Mouse (Mus musculus): Measurements from ENCODE around the gene Gcc2. TPM values are rescaled to one million over a fixed set of nuclear protein-coding genes. Genes with fewer than 3 reads are reported as not detected.
"Not testable (repeated sequence)": the region's sequence is repeated elsewhere in the genome, so short reads cannot be mapped to it uniquely, and the experiment has no call there.

The Gcc2 gene
- polyA plus RNA-seq, 1 experiment from 2014 or later = 75.5 TPM

GRCm38 (mm10) chr10:58221571-58221970 is 33.7 kb upstream of the Gcc2 start:
- H3K27ac ChIP-seq; H3K4me2 ChIP-seq; H3K9me3 ChIP-seq; H3K4me3 ChIP-seq (replicated peaks); H3K4me1 ChIP-seq; H3K9ac ChIP-seq; H3K27me3 ChIP-seq (replicated peaks); H3K36me3 ChIP-seq; ATAC-seq (ENCODE audit: insufficient read depth, low FRiP score, low read depth): not testable (repeated sequence)
- 86% methylated on average over 2 of the region's 2 CpGs for WGBS

GRCm38 (mm10) chr10:58223161-58223560 is 32.1 kb upstream of the Gcc2 start:
- H3K27me3 ChIP-seq (replicated peaks); H3K4me1 ChIP-seq; H3K9ac ChIP-seq; ATAC-seq (ENCODE audit: insufficient read depth, low FRiP score, low read depth); H3K27ac ChIP-seq; H3K4me2 ChIP-seq; H3K9me3 ChIP-seq; H3K36me3 ChIP-seq; H3K4me3 ChIP-seq (replicated peaks): not testable (repeated sequence)
- 75% methylated on average over 4 of the region's 6 CpGs for WGBS

- H3K27ac ChIP-seq; ATAC-seq (ENCODE audit: insufficient read depth, low FRiP score, low read depth); H3K9me3 ChIP-seq; H3K4me3 ChIP-seq (replicated peaks); H3K4me1 ChIP-seq; H3K36me3 ChIP-seq; H3K4me2 ChIP-seq; H3K27me3 ChIP-seq (replicated peaks); H3K9ac ChIP-seq: not testable (repeated sequence)
- WGBS = 82% methylated on average over 31 of the region's 31 CpGs
These were observed 31.1 kb upstream of the Gcc2 start for GRCm38 (mm10) chr10:58223972-58224805.

GRCm38 (mm10) chr10:58224827-58225785 is 30.2 kb upstream of the Gcc2 start, which contains the start of gene AW822073:
Gene AW822073 (minus strand): TSS chr10:58224930.
- not testable (repeated sequence) for H3K27me3 ChIP-seq (replicated peaks); H3K9me3 ChIP-seq; H3K4me2 ChIP-seq; ATAC-seq (ENCODE audit: insufficient read depth, low FRiP score, low read depth); H3K9ac ChIP-seq; H3K27ac ChIP-seq; H3K4me3 ChIP-seq (replicated peaks); H3K36me3 ChIP-seq; H3K4me1 ChIP-seq
- 83% methylated on average over 18 of the region's 18 CpGs for WGBS

- H3K27me3 ChIP-seq (replicated peaks); H3K4me2 ChIP-seq; H3K27ac ChIP-seq; H3K9me3 ChIP-seq; ATAC-seq (ENCODE audit: insufficient read depth, low FRiP score, low read depth); H3K9ac ChIP-seq; H3K4me3 ChIP-seq (replicated peaks); H3K36me3 ChIP-seq; H3K4me1 ChIP-seq: not testable (repeated sequence)
- 72% methylated on average over 4 of the region's 4 CpGs for WGBS
These were observed 28.9 kb upstream of the Gcc2 start for GRCm38 (mm10) chr10:58226357-58226756.

GRCm38 (mm10) chr10:58227798-58228197 is 27.5 kb upstream of the Gcc2 start:
- not testable (repeated sequence) for H3K27me3 ChIP-seq (replicated peaks); ATAC-seq (ENCODE audit: insufficient read depth, low FRiP score, low read depth); H3K4me3 ChIP-seq (replicated peaks); H3K4me2 ChIP-seq; H3K9ac ChIP-seq; H3K4me1 ChIP-seq; H3K36me3 ChIP-seq; H3K27ac ChIP-seq; H3K9me3 ChIP-seq
- WGBS = 86% methylated on average over 2 of the region's 6 CpGs

- H3K9me3 ChIP-seq; H3K4me2 ChIP-seq; ATAC-seq (ENCODE audit: insufficient read depth, low FRiP score, low read depth); H3K27ac ChIP-seq; H3K4me1 ChIP-seq; H3K9ac ChIP-seq; H3K27me3 ChIP-seq (replicated peaks); H3K36me3 ChIP-seq; H3K4me3 ChIP-seq (replicated peaks): not testable (repeated sequence)
- WGBS = 54% methylated on average over 3 of the region's 3 CpGs
These were observed 25.3 kb upstream of the Gcc2 start for GRCm38 (mm10) chr10:58230021-58230420.

GRCm38 (mm10) chr10:58231088-58231487 is 24.2 kb upstream of the Gcc2 start:
- H3K9ac ChIP-seq; H3K4me1 ChIP-seq; H3K4me2 ChIP-seq; H3K9me3 ChIP-seq; H3K4me3 ChIP-seq (replicated peaks); H3K27ac ChIP-seq; H3K27me3 ChIP-seq (replicated peaks); H3K36me3 ChIP-seq: not testable (repeated sequence)
- peak; percentile 37 for ATAC-seq (ENCODE audit: insufficient read depth, low FRiP score, low read depth)
- WGBS = 84% methylated on average over 5 of the region's 7 CpGs

- H3K27me3 ChIP-seq (replicated peaks); H3K27ac ChIP-seq; H3K9ac ChIP-seq; H3K4me1 ChIP-seq; H3K4me3 ChIP-seq (replicated peaks); H3K36me3 ChIP-seq; H3K4me2 ChIP-seq; H3K9me3 ChIP-seq: not testable (repeated sequence)
- 88% methylated on average over 35 of the region's 35 CpGs for WGBS
- ATAC-seq (ENCODE audit: insufficient read depth, low FRiP score, low read depth) = peak; percentile 81
These were observed 23.3 kb upstream of the Gcc2 start for GRCm38 (mm10) chr10:58231779-58232640.

- not testable (repeated sequence) for H3K4me1 ChIP-seq; H3K9ac ChIP-seq; H3K4me3 ChIP-seq (replicated peaks); H3K36me3 ChIP-seq; H3K4me2 ChIP-seq; H3K27me3 ChIP-seq (replicated peaks); H3K27ac ChIP-seq; H3K9me3 ChIP-seq
- WGBS = 78% methylated on average over 6 of the region's 8 CpGs
- peak; percentile 45 for ATAC-seq (ENCODE audit: insufficient read depth, low FRiP score, low read depth)
These were observed 22.7 kb upstream of the Gcc2 start, which contains the start of gene Duxf3 for GRCm38 (mm10) chr10:58232641-58232969. Gene Duxf3 (minus strand): TSS chr10:58232675.

GRCm38 (mm10) chr10:58233054-58233739 is 22.1 kb upstream of the Gcc2 start:
- not testable (repeated sequence) for H3K27me3 ChIP-seq (replicated peaks); H3K9ac ChIP-seq; H3K4me1 ChIP-seq; H3K27ac ChIP-seq; H3K4me2 ChIP-seq; H3K36me3 ChIP-seq; H3K9me3 ChIP-seq; H3K4me3 ChIP-seq (replicated peaks)
- ATAC-seq (ENCODE audit: insufficient read depth, low FRiP score, low read depth) = peak; percentile 33
- WGBS = 74% methylated on average over 10 of the region's 10 CpGs

Data from stomach, embryonic 15.5 days (tissue).